Mouse (Mus musculus) limb, embryonic 14.5 days (tissue): ENCODE data around the gene Gm10134. TPM values are rescaled to one million over a fixed set of nuclear protein-coding genes. Genes with fewer than 3 reads are reported as not detected.
A peak's percentile ranks its signal among the peaks of the same experiment; 100 is the strongest.

Experiments used
- ATAC-seq: fragments of 200-750 bp; cut with Nextera tagmentation; 2 replicates; pipeline ENCODE4 v1.8.0; 2017; ENCODE audit warnings: low read depth, moderate number of reproducible peaks, moderate TSS enrichment; ENCODE audit not compliant: low FRiP score
- DNase-seq: peaks from one replicate; pipeline ENCODE4 v3.0.0-alpha.2; 2015; ENCODE audit warnings: low spot score
- H3K27ac ChIP-seq: fragments of 300-500 bp; sonication (generic); replicated peaks from 2 replicates; pipeline ENCODE4 v1.5.1; 2014; ENCODE audit warnings: low read depth, mild to moderate bottlenecking, low read length, moderate library complexity, mixed read lengths
- H3K27me3 ChIP-seq: fragments of 300-500 bp; sonication (generic); 2 replicates; pipeline ENCODE4 v1.6.1; 2014; ENCODE audit warnings: low read length, mixed read lengths; ENCODE audit not compliant: control insufficient read depth, insufficient read depth
- H3K36me3 ChIP-seq: fragments of 300-500 bp; sonication (generic); 2 replicates; pipeline ENCODE4 v1.6.1; 2014; ENCODE audit warnings: mild to moderate bottlenecking, low read length, moderate library complexity, mixed read lengths; ENCODE audit not compliant: control insufficient read depth, insufficient read depth
- H3K4me1 ChIP-seq: fragments of 300-500 bp; sonication (generic); 2 replicates; pipeline ENCODE4 v1.6.1; 2014; ENCODE audit warnings: antibody characterized with exemption, low read length, mixed read lengths; ENCODE audit not compliant: control insufficient read depth, insufficient read depth
- H3K4me2 ChIP-seq: fragments of 300-500 bp; sonication (generic); replicated peaks from 2 replicates; pipeline ENCODE4 v1.6.1; 2014; ENCODE audit warnings: low read depth, mild to moderate bottlenecking, low read length, moderate library complexity; ENCODE audit not compliant: severe bottlenecking
- H3K4me3 ChIP-seq: fragments of 300-500 bp; sonication (generic); replicated peaks from 2 replicates; pipeline ENCODE4 v1.5.1; 2014; ENCODE audit warnings: low read length
- H3K9ac ChIP-seq: fragments of 300-500 bp; sonication (generic); 2 replicates; pipeline ENCODE4 v1.6.1; 2014; ENCODE audit warnings: mild to moderate bottlenecking, low read depth, low read length, moderate library complexity; ENCODE audit not compliant: severe bottlenecking
- H3K9me3 ChIP-seq: fragments of 300-500 bp; sonication (generic); 2 replicates; pipeline ENCODE4 v1.6.1; 2016; ENCODE audit warnings: low read length; ENCODE audit not compliant: control insufficient read depth
- POLR2A ChIP-seq: fragments of 200-500 bp; IDR thresholded peaks from 2 replicates; pipeline ENCODE4 v1.8.0; 2012; ENCODE audit warnings: inconsistent platforms, mild to moderate bottlenecking, moderate library complexity, borderline replicate concordance; ENCODE audit not compliant: insufficient read depth, insufficient read length; ENCODE audit errors: extremely low read depth
- WGBS: fragments of 180-500 bp; shearing (Covaris S2); extraction: QIAGEN DNeasy Blood & Tissue Kit; methylation state at CpG from one replicate; pipeline ENCODE4 v1.1.7; 2014; 5-methylcytosine and 5-hydroxymethylcytosine counted together
- polyA plus RNA-seq, 2 experiments: library from polyadenylated mRNA; depleted of rRNA in 1 of 2; stranded (reverse) in 1 of 2; unstranded in 1 of 2; fragments of >200 nt; fragmentation: Nextera tagmentation in 1 of 2; extraction: Ambion mirVana in 1 of 2; gene quantifications; 2 replicates each; pipeline versions ENCODE4 v1.2.1 to v1.2.3; 2012 to 2014

The Gm10134 gene
- polyA plus RNA-seq, 2 experiments, result 0.61 to 1.1 TPM

- no peak overlapping the region for H3K4me3 ChIP-seq
- 0 out of 2 replicates have a peak, but pooled peaks cover 2% of the 10 kb centered on the region for H3K4me1 ChIP-seq
- TF ChIP-seq POLR2A, result no peak
- no peaks in the 10 kb centered on the region for H3K36me3 ChIP-seq
- H3K9me3 ChIP-seq, result no peaks in the 10 kb centered on the region
- H3K27ac ChIP-seq, result no peak overlapping the region
- ATAC-seq (peak; percentile 23; the same call in 1 of the 2 replicates), DNase-seq (no peak)
- H3K27me3 ChIP-seq, result no peaks in the 10 kb centered on the region
- no peak overlapping the region for H3K9ac ChIP-seq
- 65% methylated on average over 20 of the region's 20 CpGs for WGBS
- H3K4me2 ChIP-seq, result no peak overlapping the region
Measured at GRCm38 (mm10) chr2:28479208-28480204, 26.4 kb upstream of the Gm10134 start.

GRCm38 (mm10) chr2:28483861-28484260, 22.0 kb upstream of the Gm10134 start:
- no peak overlapping the region for H3K9ac ChIP-seq
- no peaks in the 10 kb centered on the region for H3K9me3 ChIP-seq
- DNase-seq (no peak), ATAC-seq (no peak)
- 0 out of 2 replicates have a peak, but pooled peaks cover 2% of the 10 kb centered on the region for H3K4me1 ChIP-seq
- WGBS, result 57% methylated on average over 2 of the region's 2 CpGs
- H3K36me3 ChIP-seq, result no peaks in the 10 kb centered on the region
- H3K27me3 ChIP-seq, result no peaks in the 10 kb centered on the region
- H3K27ac ChIP-seq, result no peak overlapping the region
- H3K4me3 ChIP-seq, result no peak overlapping the region
- no peak overlapping the region for H3K4me2 ChIP-seq
- no peak for TF ChIP-seq POLR2A

GRCm38 (mm10) chr2:28494521-28494920, 11.4 kb upstream of the Gm10134 start:
- no peak for ATAC-seq
- no peak overlapping the region for H3K4me2 ChIP-seq
- no peaks in the 10 kb centered on the region for H3K9me3 ChIP-seq
- peak; percentile 32 for DNase-seq
- H3K27ac ChIP-seq, result no peak overlapping the region
- H3K4me3 ChIP-seq, result no peak overlapping the region
- 90% methylated on average over 2 of the region's 2 CpGs for WGBS
- no peaks in the 10 kb centered on the region for H3K4me1 ChIP-seq
- no peak for TF ChIP-seq POLR2A
- no peaks in the 10 kb centered on the region for H3K27me3 ChIP-seq
- H3K36me3 ChIP-seq, result no peaks in the 10 kb centered on the region
- H3K9ac ChIP-seq, result no peak overlapping the region

GRCm38 (mm10) chr2:28495207-28495756, 10.6 kb upstream of the Gm10134 start:
- no peaks in the 10 kb centered on the region for H3K9me3 ChIP-seq
- TF ChIP-seq POLR2A, result no peak
- no peak overlapping the region for H3K4me3 ChIP-seq
- no peaks in the 10 kb centered on the region for H3K27me3 ChIP-seq
- WGBS, result 87% methylated on average over 14 of the region's 14 CpGs
- H3K36me3 ChIP-seq, result no peaks in the 10 kb centered on the region
- H3K4me2 ChIP-seq, result no peak overlapping the region
- ATAC-seq (no peak), DNase-seq (no peak)
- H3K27ac ChIP-seq, result no peak overlapping the region
- no peaks in the 10 kb centered on the region for H3K4me1 ChIP-seq
- no peak overlapping the region for H3K9ac ChIP-seq

GRCm38 (mm10) chr2:28495801-28496595, 9.9 kb upstream of the Gm10134 start:
- Histone ChIP-seq H3K9me3 (no peaks in the 10 kb centered on the region), H3K9ac (no peak overlapping the region), H3K4me2 (no peak overlapping the region), H3K27ac (peak overlapping the region; percentile 45), H3K36me3 (no peaks in the 10 kb centered on the region), H3K4me3 (no peak overlapping the region), H3K27me3 (no peaks in the 10 kb centered on the region), H3K4me1 (no peaks in the 10 kb centered on the region)
- 76% methylated on average over 16 of the region's 16 CpGs for WGBS
- ATAC-seq, result no peak
- no peak for DNase-seq
- no peak for TF ChIP-seq POLR2A
